Mouse (Mus musculus): Measurements from ENCODE around the gene Igf1r. TPM values are rescaled to one million over a fixed set of nuclear protein-coding genes. Genes with fewer than 3 reads are reported as not detected.

The Igf1r gene
- total RNA-seq, 2 experiments from 2014 or later: 49.2 to 53.4 TPM

DNA sequence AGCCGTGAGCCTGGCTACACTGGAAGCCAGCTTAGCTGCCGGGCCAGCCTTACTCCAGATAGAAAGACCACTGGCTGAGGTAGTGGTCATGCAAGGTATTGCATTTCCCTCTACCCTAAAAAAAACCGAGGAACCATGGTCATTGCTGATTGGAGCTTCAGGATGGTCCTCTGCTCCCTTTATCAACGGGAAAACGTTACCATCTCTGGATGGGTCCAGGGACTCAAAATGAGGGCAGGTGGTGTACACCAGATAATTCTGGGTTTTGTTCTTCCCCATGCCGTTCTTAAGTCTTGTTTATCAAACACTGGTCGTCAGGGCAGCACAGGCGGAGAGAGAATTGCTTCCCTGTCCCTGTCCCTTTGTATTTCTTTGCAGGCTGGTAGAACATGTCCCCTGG, 57.0 kb downstream of the Igf1r start:
- no peak for DNase-seq

DNA sequence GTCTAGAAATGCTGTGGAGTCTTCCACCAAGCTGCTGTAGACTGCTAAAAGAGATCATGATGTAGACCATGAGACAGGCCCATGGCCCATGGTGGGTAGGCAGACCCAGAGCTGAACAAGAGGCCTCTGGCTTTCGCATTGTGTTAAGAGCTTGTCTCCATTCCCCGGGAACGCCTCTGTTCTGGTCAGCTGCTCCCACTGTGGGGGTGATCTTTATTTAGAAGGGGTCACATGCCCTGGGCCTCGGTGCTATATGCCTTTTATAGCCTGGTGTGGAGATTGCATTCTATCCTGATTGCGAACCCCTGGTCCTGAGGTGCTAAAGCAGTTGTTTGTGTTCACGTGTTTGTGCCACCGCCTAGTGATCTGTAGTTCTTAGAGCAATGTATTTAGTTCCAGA, 57.5 kb downstream of the Igf1r start:
- no peak for DNase-seq

DNA sequence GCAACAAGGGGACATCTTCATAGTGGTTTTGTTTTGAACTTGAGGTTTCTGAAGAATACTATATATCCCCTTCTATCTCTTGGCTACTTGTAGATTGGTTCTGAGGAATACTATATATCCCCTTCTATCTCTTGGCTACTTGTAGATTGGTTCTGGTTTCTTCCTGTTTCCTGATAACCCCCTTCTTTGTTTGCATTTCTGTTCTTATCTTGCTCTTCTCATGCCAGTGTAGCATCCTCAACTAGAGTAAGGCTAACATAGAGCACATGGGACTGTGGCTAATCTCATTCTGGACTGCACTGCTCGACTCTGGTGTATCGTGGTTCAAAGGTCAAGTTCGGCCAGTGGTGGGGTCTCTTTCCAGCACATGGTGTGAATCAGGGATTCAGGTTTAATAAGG, 58.2 kb downstream of the Igf1r start:
- DNase-seq: no peak

DNA sequence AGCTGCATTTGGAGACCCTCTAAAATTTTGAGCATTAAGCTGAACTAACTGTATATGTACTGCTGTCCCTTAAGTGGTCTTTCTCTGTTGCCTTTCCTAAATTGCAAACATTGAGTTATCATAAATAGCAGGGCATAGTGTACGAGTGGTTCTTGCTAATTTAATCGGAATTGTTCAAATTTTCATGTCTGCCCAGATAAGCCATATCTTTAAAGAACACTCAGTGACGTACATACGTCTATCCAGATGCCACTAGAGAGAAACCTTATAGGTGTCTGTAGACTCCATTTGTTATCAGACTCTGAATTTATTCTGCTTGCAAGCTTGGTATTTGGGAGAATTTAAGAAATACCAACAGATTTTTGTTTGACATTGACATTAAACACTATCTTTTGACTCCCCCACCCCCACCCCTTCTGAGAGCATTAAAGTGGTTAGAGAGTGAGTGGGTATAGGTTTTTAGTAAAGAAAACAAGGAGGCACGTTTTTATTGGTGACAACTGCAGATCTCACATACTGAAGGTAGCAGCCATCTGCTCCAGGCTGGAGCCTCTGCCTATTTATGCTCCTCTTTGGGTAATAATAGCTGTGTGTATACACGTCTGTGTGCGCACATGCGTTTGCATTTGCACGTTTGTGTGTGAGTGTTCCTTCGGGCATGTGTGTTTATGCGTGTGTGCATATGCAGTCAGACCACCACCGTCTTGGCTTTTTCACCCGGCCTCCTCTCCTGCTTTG, 58.9 kb downstream of the Igf1r start:
- DNase-seq: no peak

DNA sequence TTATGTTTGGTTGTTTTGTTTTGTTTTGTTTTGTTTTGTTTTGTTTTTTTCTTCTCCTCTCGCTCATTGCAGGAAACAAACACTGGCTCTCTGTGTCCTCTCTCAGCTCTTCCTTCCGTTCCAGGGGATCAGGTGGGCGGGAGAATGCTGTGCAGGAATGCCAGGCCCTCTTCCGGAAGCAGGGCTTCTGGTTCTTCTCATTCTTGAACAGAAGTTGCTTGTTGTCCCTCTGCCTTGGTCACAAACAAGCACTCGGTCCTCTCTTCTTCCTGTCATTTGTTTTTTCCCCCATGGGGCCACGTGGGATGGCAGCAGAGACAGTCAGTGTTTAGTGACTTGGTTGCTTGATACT, 59.5 kb downstream of the Igf1r start:
- peak; percentile 27 for DNase-seq

DNA sequence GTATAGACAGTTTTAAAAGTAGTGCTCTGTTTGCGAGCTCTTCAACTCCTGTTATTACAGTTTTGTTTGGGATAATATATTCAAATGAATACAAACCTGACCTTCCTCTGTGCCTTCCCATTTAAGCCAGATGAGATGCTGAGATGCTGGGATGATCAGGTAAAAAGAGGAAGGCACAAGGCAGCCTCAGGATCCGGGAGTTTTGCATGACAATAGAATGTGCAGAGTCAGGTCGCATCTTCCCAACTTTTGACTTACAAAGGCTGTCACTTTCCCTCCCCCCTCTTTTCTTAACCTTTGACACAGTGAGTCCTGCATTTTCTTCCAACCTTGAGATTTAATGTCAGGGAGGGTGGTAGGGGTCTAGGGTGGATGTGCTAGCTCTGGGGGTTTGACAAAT, 61.9 kb downstream of the Igf1r start:
- no peak for DNase-seq

DNA sequence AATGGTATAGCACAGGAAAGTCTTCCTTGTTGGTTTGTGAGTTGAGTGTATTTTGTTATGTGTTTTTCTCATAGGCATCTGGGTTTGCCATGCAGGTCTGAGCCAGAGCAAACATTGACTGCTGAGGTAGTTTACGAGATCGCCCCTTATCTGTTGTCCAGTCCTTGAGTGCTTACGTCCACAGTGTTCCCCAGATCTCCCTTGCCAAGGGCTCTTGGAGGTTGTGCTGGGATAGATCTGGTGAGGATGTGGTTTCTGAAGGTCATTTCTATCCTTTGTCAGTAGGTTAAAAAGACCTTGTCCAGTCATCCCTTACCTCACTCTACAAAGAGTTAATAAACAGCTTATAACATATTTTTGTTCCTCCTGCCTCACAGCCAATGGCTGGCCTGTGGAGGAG, 62.8 kb downstream of the Igf1r start:
- DNase-seq: peak; percentile 27

DNA sequence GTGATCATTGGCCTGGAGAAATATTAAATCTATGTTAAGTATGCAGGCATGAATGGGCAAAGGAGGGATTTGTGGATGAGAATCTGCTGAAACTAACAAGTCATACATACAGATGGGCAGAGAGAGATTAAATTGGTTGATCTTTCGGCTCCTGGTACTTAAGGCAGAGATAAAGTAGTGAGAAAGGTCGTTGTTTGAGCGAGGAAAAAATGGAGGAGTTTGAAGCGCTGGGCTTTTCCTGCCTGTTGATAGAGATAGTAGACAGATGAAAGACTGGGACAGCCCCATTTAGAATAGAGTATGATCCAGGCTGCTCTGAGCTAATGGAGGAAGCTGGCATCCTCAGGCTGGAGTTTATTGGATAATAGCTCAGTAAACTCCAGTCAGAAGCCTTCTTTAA, 65.4 kb downstream of the Igf1r start:
- DNase-seq: no peak

DNA sequence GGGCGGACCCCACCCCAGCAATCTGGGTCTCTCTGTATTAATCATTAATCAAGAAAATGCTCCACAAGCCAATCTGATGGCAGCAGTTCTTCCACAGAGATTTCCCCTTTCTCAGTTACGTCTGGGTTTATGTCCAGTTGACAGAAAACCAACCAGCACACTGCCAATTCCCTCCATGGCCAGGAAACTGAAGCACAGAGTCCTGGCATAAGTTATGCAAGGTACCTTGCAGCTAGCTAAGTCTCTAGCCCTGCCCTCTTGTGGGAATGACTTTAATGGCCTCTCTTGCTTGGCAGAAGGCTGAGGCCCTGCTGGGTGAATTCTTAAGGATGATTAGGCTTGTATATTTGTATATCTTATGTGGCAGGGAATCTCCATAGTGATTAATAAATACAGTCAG, 67.9 kb downstream of the Igf1r start:
- DNase-seq: peak; percentile 42

DNA sequence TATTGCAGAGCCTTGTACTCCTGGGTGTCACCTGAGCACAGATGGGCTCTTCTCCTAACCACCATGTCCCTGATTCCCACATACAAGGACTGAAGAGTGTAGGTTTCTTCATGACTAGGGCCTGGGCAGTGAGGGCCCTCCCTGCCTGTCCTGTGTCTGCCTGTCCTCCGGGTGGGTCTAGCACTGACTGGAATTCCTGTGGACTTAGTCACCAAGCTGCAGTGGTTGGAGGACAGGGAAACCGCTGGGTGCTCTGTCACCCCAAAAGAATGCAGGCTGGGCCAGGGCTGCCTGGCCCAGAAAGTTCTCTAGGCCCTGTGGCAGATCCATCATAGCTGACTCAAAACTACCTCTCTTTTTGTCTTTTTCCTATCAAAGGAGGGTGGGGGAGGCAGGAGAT, 69.1 kb downstream of the Igf1r start:
- DNase-seq: peak; percentile 76

DNA sequence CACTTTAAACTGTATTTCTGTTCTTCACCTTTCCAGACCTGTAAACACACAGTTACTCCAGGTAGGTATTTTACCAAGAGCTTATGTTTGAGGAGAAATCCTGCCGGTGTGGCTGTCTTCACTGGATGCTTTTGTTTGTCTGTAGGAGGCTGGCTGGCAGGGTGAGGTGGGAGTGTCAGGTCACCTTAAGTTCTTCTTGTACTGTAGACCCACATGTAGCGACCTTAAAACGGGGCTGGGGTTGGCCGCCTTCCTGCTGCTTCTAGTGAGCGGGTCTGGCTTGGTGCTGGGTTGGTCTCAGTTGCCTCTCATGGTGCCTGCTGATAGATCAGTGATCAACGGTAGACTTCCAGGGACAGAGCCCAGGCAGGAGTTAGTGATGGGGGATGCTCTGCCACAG, 69.6 kb downstream of the Igf1r start:
- no peak for DNase-seq

DNA sequence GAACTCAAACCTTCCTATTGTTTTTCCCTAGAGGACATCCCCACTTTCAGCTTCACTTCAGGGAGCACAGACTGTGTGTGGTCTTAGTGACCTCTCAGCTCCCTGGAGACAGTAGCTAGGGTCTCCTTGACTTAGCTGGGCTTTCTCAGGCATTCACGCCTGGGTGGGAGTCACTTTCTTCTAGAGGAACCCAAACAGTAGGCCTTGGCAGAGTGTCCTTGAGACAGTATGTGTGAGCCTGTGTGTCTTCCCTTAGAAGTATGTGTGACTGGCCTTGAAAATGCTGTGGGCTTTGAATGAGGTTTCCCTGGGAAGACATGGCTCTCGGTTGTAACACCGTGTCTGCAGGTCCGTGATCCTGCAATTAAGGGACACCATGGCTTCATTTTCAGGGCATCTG, 71.3 kb downstream of the Igf1r start:
- DNase-seq: no peak

DNA sequence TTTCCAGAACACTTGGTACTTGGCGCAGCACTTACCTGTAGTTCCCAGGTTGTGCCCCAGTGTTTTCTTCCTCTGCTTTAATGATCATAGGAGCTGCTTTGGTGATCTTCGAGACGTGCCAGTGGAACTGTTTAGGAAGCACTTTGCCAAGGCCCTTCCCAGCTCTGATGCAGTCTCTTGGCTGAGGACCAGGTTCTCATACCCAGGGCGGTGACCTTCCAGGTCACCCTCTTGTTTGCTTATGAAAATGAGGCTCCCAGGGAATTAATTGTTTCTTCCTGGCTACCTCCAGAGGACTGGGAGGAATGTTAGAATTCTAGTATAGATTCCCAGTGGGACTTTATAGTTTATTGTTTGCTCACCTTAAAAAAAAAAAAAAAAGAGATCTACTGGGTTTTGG, 72.0 kb downstream of the Igf1r start:
- peak; percentile 67 for DNase-seq

DNA sequence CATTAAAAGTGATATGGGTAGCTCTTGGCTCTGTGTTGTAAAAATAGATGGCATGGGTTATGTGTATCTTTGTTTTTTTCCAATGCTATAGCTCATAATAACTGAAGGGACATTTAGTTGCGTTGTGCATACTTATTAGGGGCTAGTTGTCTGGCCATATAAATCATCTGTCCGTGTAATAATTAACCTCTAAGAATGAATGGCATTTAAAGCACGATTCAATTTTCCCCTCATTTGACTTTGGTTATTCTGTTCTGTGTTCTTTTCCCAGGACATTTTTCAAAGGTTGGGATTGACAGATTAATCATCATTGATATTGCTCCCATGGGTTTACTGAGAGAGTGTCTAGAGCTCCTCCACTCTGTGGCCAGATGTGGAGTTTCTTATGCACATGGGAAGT, 72.8 kb downstream of the Igf1r start:
- no peak for DNase-seq

DNA sequence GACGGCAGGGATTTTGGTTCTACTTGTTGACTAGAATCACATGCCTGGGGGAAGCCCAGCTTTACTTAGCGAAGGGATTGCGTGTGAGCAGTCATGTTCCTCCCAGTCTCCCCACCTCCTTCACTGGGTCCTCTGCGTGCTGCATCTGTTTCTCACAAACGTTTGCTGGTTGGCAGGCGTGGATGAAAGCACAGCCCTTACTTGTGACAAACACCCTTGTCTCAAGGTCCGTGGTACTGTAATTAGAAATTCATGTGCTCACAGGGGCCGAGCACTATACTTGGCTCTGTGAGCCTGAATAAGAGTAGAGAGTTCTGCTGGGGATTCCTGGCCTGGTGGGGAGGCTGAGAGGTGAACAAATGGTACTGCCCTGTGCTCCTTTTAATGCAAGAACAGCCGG, 73.4 kb downstream of the Igf1r start:
- DNase-seq: no peak

DNA sequence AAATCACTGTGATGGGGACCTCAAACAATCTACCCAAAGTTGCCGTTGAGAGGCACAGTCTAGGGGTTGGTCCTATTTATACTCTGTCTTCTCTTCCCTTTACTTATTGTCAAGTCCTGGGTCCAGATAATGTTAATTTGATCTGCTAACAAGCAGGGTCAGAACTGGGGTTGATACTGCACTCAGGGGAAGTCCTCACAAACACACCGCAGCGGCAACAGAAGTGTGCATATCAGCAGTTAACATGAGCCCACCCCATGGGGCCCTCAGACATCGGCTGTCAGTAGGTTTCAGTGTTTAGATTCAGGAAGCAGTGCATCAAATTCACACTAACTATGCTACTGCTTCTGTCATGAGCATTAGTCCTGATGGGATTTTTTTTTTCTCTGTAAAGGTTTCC, 75.5 kb downstream of the Igf1r start:
- DNase-seq: no peak

DNA sequence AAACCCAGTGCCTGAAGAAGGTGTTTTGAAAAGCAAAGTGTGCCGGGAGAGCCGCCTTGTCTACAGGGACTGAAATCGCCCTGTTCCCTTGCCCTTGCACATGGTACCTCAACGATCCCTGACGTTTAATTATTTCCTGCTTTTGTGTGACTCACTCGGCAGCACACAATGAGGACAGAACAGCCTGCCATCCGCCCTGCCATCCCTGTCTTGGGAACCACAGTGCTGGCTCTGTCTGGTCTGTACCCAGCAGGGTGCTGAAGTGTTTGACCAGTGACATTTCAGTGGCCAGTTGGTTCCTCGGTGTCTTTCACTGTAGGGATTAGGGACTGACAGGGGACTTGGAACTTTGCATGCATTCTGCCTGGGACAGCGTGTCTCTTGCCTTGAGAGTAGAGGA, 78.2 kb downstream of the Igf1r start:
- peak; percentile 36 for DNase-seq

DNA sequence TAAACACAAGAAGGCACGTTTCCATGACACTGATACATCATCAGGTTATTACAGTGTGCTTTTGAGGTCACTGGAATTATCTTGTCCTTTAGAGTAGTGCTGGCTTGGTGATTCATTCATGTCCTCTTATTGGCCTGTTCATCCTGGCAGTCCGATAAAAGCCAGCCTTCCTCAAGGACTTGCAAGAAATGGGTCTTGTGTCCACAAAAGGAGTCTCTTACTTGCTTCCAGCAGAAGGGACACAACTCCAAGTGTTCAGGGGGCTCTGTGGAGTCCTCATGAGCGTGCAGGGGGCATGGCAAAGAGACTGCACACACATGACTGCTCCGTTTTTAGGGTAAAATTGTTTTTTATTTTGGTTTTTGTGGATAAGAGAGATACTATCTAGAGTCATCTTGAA, 83.9 kb downstream of the Igf1r start:
- DNase-seq: peak; percentile 41

DNA sequence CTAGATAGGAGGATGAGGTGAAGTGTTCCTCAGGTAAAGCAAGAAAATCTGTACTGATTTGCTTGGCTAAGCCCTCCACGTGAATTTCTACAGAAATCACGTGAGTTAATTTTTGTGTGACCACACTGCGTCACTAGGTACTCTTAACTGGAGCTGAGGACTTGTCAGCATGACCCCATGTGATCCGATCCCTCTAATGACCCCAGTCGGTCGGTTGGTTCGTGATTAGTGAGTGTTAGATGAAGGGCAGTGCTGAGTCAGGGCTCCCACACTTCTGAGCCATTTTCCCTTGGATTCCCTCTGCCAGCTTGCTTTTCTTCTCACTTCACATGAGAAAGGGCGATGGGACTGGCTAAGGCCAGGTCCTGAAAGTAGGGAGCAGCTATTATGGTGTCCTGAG, 86.2 kb downstream of the Igf1r start:
- no peak for DNase-seq

DNA sequence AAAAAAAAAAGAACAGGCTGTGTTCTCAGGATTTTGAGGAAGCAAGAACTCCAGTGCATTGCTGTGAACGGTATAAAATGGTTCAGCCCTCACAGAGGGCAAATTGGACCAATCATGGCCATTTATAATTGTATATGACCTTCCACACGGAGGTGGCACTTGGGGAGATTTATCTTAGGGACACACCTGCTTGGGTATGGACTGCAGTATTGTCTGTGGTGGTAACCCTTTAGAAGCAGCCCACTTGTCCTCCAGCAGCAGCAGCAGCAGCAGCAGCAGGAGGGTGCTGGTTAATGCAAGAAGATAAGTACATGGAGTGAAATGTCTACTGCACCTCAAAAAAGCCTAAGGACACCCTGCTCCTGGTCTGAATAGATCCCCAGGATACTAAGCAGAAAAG, 86.9 kb downstream of the Igf1r start:
- no peak for DNase-seq

DNA sequence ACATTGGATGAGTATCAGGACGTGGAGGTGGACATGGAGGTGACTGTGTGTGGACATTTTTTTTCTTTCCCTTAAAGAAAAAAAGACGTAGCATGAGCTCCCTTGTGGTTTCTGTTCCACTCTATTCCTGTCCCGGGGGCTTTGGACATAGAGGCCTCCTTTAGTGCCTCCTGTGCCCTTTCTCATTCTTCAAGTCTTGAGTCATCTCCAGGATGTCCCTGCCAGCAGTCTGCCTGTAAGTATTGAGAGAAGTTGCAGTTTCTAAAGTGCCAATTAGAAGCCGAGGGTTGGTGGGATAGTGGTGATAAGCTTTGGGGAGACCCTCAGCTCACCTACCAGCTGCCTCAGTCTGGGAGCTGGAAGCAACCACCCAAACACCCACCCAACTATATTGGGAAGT, 92.0 kb downstream of the Igf1r start:
- DNase-seq: no peak

DNA sequence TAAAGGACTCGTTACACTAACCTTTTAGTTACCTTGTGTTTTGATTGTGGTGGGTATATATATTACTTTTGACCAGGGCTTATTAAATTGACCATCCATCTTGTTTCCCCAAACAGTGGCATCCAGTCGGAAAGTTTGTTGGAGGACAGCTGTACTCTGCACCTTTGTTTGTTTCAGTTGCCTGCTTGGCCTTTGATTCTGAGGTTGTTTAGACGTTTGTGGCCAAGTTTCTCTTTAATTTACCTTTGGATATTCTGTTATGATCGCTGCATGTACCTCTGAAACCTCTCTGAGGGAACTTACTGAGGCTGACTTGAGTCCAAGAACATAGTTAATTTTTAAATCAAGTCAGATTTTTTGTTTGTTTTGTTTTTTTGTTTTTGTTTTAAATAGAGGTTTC, 94.5 kb downstream of the Igf1r start:
- DNase-seq: no peak

DNA sequence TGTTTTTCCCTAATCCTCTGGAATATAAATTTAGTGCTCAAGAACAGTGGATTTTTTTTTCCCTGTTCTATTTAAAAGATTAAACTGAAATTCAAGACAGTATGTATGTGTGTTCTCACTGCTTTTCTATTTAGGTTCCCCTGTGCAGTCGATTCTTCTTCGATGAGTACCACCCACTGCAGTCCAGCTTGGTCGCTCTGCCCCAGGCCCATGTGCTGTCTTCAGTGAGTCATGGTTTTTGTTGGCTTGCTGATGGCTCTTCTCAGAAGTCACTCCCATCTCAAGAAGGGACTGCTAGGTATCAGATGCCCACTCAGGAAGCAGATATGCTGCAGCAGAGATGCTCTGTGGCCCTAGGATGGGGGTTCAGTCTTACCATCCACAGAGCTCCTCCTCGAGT, 95.9 kb downstream of the Igf1r start:
- no peak for DNase-seq

DNA sequence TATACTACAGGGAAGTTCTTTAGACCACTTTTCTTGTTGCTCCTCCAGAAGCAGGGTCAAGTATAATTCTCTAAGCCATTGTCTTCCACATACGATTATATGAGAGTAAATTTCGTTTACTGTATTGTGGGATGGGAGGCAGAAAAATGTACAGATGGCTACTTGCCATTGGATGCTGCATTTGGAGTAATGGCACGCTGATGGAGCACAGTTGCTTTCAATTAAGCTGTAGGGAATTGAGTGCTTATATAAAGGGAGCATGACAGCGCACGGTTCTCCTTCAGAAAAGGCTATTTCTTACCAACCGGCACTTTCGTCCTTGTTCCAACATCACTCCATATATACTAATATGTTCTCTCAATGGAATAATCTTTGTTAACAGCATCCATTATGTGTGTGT, 96.4 kb downstream of the Igf1r start:
- DNase-seq: no peak

DNA sequence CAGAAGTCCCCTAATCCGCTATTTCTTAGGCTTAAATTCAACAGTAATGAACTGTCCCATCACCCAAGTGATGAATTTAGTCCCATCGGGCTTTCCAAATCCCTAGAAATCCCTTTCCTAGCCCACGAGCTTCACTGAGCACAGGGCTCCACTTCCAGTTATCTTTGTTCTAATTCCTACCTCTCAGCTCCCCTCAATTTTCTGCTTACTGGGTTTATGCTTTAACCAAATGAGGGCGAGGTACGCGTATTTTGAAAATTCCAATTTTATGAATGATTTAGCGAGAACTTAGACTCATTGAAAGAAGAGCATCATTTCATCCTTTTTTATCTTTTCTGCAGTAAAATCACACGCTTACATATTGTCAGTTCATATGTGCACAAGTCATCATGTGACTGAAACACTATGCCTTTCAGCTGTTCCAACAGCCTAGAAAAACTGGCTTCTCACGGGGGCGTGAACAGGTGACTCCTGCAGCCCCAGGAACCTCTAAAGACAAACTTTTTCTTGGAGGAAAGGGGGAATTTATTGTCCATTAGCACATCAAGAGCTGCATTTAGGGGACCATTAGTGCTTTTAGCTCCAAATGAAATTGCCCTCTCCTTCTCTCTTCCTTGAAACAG, 100.5 kb downstream of the Igf1r start:
- DNase-seq: no peak
